Mouse (Mus musculus): ENCODE results near the gene Epp13. TPM values are rescaled to one million over a fixed set of nuclear protein-coding genes. Genes with fewer than 3 reads are reported as not detected.

The Epp13 gene
- total RNA-seq (2023; ENCODE audit: inconsistent age) = not detected in 4 replicates

GRCm38 (mm10) chr7:6252410-6252809, at the start of gene Epp13:
Gene Epp13, plus strand, starts transcription at chr7:6252710.

GRCm38 (mm10) chr7:6221978-6222377, 30.5 kb upstream of the Epp13 start, which contains the start of gene Zscan5b:
Gene Zscan5b, plus strand, starts transcription at chr7:6222278.

GRCm38 (mm10) chr7:6285842-6286705, 33.6 kb downstream of the Epp13 start, which contains the start of gene Zfp667:
Gene Zfp667, plus strand, starts transcription at chr7:6286579.

GRCm38 (mm10) chr7:6331233-6331956, 78.9 kb downstream of the Epp13 start, which contains the start of gene Zfp583:
Gene Zfp583, minus strand, starts transcription at chr7:6331285.

Other genes starting within 250 kb of the Epp13 start
- gene Vmn1r65, start 241.7 kb upstream of the Epp13 start, total RNA-seq (2023; ENCODE audit: inconsistent age) = not detected in 4 replicates
- not detected in 4 replicates for gene Nlrp4c, start 207.5 kb upstream of the Epp13 start, total RNA-seq (2023; ENCODE audit: inconsistent age)
- gene Zfp787, start 96.7 kb upstream of the Epp13 start, total RNA-seq (2023; ENCODE audit: inconsistent age) = 33.1 to 49.2 TPM (median 36.1 TPM) in 4 replicates
- gene Zfp444, start 80.5 kb upstream of the Epp13 start, total RNA-seq (2023; ENCODE audit: inconsistent age) = 21.1 to 27.3 TPM (median 25.1 TPM) in 4 replicates
- not detected in 4 replicates for gene Galp, start 55.6 kb upstream of the Epp13 start, total RNA-seq (2023; ENCODE audit: inconsistent age)
- not detected in 4 replicates for gene Zscan5b, start 30.4 kb upstream of the Epp13 start, total RNA-seq (2023; ENCODE audit: inconsistent age)
- 7.2 to 8.5 TPM (median 7.8 TPM) in 4 replicates for gene Zfp667, start 33.9 kb downstream of the Epp13 start, total RNA-seq (2023; ENCODE audit: inconsistent age)
- gene Zfp583, start 78.6 kb downstream of the Epp13 start, total RNA-seq (2023; ENCODE audit: inconsistent age) = 1.6 to 4.0 TPM (median 2.1 TPM) in 4 replicates
- 0.48 to 0.99 TPM (median 0.68 TPM) in 4 replicates for gene Gm3854, start 91.0 kb downstream of the Epp13 start, total RNA-seq (2023; ENCODE audit: inconsistent age)
- gene Zfp78, start 110.6 kb downstream of the Epp13 start, total RNA-seq (2023; ENCODE audit: inconsistent age) = 1.1 to 2.4 TPM (median 1.8 TPM) in 4 replicates
- 3.7 to 6.1 TPM (median 4.8 TPM) in 4 replicates for gene Zfp28, start 130.6 kb downstream of the Epp13 start, total RNA-seq (2023; ENCODE audit: inconsistent age)
- gene Smim17, start 146.0 kb downstream of the Epp13 start, total RNA-seq (2023; ENCODE audit: inconsistent age) = not detected in 4 replicates
- not detected in 4 replicates for gene Gm20715, start 157.6 kb downstream of the Epp13 start, total RNA-seq (2023; ENCODE audit: inconsistent age)
- gene Olfr1344, start 186.0 kb downstream of the Epp13 start, total RNA-seq (2023; ENCODE audit: inconsistent age) = not detected in 4 replicates
- 0.09 to 0.16 TPM (median 0.15 TPM) in 3 of 4 replicates, not detected in the other for gene Olfr1336, start 203.5 kb downstream of the Epp13 start, total RNA-seq (2023; ENCODE audit: inconsistent age)
- not detected in 4 replicates for gene Olfr1346, start 214.4 kb downstream of the Epp13 start, total RNA-seq (2023; ENCODE audit: inconsistent age)
- gene Olfr5, start 234.2 kb downstream of the Epp13 start, total RNA-seq (2023; ENCODE audit: inconsistent age) = not detected in 4 replicates
- gene Olfr1347, start 247.0 kb downstream of the Epp13 start, total RNA-seq (2023; ENCODE audit: inconsistent age) = not detected in 4 replicates